Mouse (Mus musculus): ENCODE data around the gene Oxct1.

GRCm38 (mm10) chr15:4000536-4000935, 25.6 kb upstream of the Oxct1 start:
- TF ChIP-seq CTCF (IDR thresholded peaks at IDR 0.05), result no peak
- no peak for TF ChIP-seq POLR2A (IDR thresholded peaks at IDR 0.05; ENCODE audit: insufficient read depth, low read depth, low read length)
- no peak for TF ChIP-seq EP300 (IDR thresholded peaks at IDR 0.05; ENCODE audit: insufficient read depth, low read depth, low read length)
